Mouse (Mus musculus) liver, embryonic 14.5 days (tissue): ENCODE measurements around the gene Ppil6. TPM values are rescaled to one million over a fixed set of nuclear protein-coding genes. Genes with fewer than 3 reads are reported as not detected.

Experiments used
- ATAC-seq: fragments of 200-750 bp; cut with Nextera tagmentation; 2 replicates; pipeline ENCODE4 v1.8.0; 2017; ENCODE audit warnings: moderate number of reproducible peaks, mild to moderate bottlenecking, moderate library complexity; ENCODE audit not compliant: insufficient read depth
- DNase-seq, 3 experiments: peaks; one replicate each; pipeline ENCODE4 v3.0.0-alpha.2; 2012 to 2013; ENCODE audit warnings: low read depth in 3 of 3, low spot score in 3 of 3
- H3K27ac ChIP-seq: fragments of 300-500 bp; sonication (generic); 2 replicates; pipeline ENCODE4 v1.5.1; 2014; ENCODE audit warnings: moderate library complexity, mild to moderate bottlenecking, control low read depth, inconsistent platforms
- H3K27me3 ChIP-seq: fragments of 300-500 bp; sonication (generic); 2 replicates; pipeline ENCODE4 v1.6.1; 2014; ENCODE audit warnings: mild to moderate bottlenecking, low read length, moderate library complexity; ENCODE audit not compliant: control insufficient read depth, insufficient read depth
- H3K36me3 ChIP-seq: fragments of 300-500 bp; sonication (generic); replicated peaks from 2 replicates; pipeline ENCODE4 v1.6.1; 2014; ENCODE audit warnings: low read depth; ENCODE audit not compliant: control insufficient read depth, insufficient read depth
- H3K4me1 ChIP-seq, 2 experiments: fragments of 200-500 bp in 1 of 2; fragments of 300-500 bp in 1 of 2; sonication (generic) in 1 of 2; replicated peaks; 2 replicates each; pipeline ENCODE4 v1.6.1; 2012 to 2014; ENCODE audit warnings: antibody characterized with exemption in 1 of 2, inconsistent platforms in 1 of 2, low read length in 1 of 2; ENCODE audit not compliant: control insufficient read depth in 2 of 2, insufficient read depth in 2 of 2
- H3K4me2 ChIP-seq: fragments of 300-500 bp; sonication (generic); 2 replicates; pipeline ENCODE4 v1.6.1; 2014; ENCODE audit warnings: low read depth, mild to moderate bottlenecking, control low read depth, moderate library complexity
- H3K4me3 ChIP-seq, 2 experiments: fragments of 200-500 bp in 1 of 2; fragments of 300-500 bp in 1 of 2; sonication (generic) in 1 of 2; 2 replicates each; pipeline ENCODE4 v1.5.1; 2012 to 2014; ENCODE audit warnings: low read depth in 2 of 2, low read length in 2 of 2, mild to moderate bottlenecking in 2 of 2, control low read depth in 1 of 2, inconsistent platforms in 1 of 2, moderate library complexity in 1 of 2; ENCODE audit not compliant: insufficient read depth in 1 of 2
- H3K9ac ChIP-seq: fragments of 300-500 bp; sonication (generic); replicated peaks from 2 replicates; pipeline ENCODE4 v1.6.1; 2014; ENCODE audit warnings: mild to moderate bottlenecking, control low read depth, moderate library complexity
- H3K9me3 ChIP-seq: fragments of 300-500 bp; sonication (generic); 2 replicates; pipeline ENCODE4 v1.6.1; 2016; ENCODE audit warnings: low read length, mixed read lengths; ENCODE audit not compliant: control insufficient read depth
- CTCF ChIP-seq: IDR thresholded peaks from 2 replicates; pipeline ENCODE4 v1.5.1; 2016; ENCODE audit warnings: antibody characterized with exemption, low read depth, control low read depth
- EP300 ChIP-seq: IDR thresholded peaks from 2 replicates; pipeline ENCODE4 v1.6.1; 2016; ENCODE audit warnings: antibody characterized with exemption, low read depth
- WGBS: fragments of 180-500 bp; shearing (Covaris S2); extraction: QIAGEN DNeasy Blood & Tissue Kit; methylation state at CpG from one replicate; pipeline ENCODE4 v1.1.7; 2014; ENCODE audit not compliant: insufficient replicate concordance; 5-methylcytosine and 5-hydroxymethylcytosine counted together
- polyA plus RNA-seq, 2 experiments: library from polyadenylated mRNA; depleted of rRNA in 1 of 2; stranded (reverse) in 1 of 2; unstranded in 1 of 2; fragments of >200 nt; fragmentation: Nextera tagmentation in 1 of 2; extraction: Ambion mirVana in 1 of 2; gene quantifications; 2 replicates each; pipeline versions ENCODE4 v1.2.1 to v1.2.3; 2012 to 2014

Ppil6 gene
- polyA plus RNA-seq, 2 experiments: not detected

DNA sequence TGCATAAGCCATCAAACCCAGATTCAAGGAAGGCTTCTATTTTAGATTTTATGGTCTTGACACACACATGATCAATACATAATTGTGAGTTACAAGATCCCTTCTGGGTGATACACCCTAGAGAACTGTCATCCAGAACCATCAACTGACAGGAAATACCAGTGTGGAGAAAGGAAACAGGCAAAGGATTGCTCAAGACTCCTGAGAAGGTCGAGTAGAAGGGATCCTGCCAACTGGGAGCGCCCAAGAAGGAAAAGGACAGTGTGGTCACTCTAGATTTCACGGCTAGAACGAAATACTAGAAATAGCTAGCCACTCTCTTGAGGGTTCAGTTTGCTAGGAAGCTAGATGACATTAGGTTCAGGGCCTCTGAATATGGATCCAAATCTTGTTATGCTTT is 53.2 kb downstream of the Ppil6 start:
- no peaks in the 10 kb centered on the region for H3K27me3 ChIP-seq
- no peak overlapping the region for H3K9ac ChIP-seq
- WGBS: 57% methylated on average over 4 of the region's 4 CpGs
- TF ChIP-seq EP300 (no peak), CTCF (no peak)
- DNase-seq (no peak), ATAC-seq (no peak)
- peaks cover 0 to 2% of the 10 kb centered on the region in 2 experiments; a peak in 2 of 4 replicates for H3K4me1 ChIP-seq
- H3K36me3 ChIP-seq: no peaks in the 10 kb centered on the region
- H3K4me2 ChIP-seq: no peak overlapping the region
- H3K9me3 ChIP-seq: no peaks in the 10 kb centered on the region
- H3K27ac ChIP-seq: no peak overlapping the region
- H3K4me3 ChIP-seq: no peak overlapping the region

- Histone ChIP-seq H3K4me1 (peaks cover 0 to 2% of the 10 kb centered on the region in 2 experiments; a peak in 2 of 4 replicates), H3K27ac (no peak overlapping the region), H3K4me3 (no peak overlapping the region), H3K9me3 (no peaks in the 10 kb centered on the region), H3K27me3 (no peaks in the 10 kb centered on the region), H3K9ac (no peak overlapping the region), H3K4me2 (no peak overlapping the region), H3K36me3 (no peaks in the 10 kb centered on the region)
- no peak for TF ChIP-seq CTCF
- no peak for TF ChIP-seq EP300
- DNase-seq: no peak
- 42% methylated on average over 2 of the region's 2 CpGs for WGBS
- ATAC-seq: no peak
Observed at GRCm38 (mm10) chr10:41543844-41544243, 53.6 kb downstream of the Ppil6 start.

DNA sequence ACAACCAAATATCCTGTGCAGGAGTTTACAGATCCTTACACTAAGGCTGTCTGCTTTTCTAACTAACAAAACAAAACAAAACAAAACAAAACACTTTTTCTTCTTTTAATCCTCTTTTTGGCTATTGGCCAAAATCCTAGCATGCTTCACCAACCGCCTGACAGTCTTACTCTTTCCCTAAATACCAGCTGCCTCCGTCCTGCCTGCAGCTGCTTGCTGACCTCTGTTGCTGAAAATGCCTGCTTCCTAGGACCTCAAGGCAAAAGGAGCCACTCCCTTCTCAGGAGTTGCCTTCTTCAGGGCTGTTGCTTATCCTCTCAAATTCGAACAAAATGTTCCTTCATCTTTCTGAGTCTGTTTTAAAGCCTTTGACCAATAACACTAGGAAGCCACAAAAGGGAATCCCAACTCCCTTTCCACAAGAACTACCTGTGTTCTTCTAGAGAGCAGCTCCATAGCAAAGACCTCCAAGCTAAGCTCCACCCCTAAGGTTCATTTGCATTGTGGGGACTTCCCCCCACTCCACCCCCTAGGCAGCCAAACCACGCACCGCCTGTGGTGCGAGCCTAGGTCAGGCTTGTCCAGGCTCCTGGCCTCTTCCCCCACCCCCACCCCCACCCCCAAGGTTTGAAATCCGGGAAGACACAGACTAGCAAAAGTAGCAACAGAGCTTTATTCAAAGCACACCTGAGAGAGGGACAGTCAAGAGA is 54.4 kb downstream of the Ppil6 start:
- peak overlapping the region; percentile 21 for H3K4me2 ChIP-seq
- no peaks in the 10 kb centered on the region for H3K36me3 ChIP-seq
- no peaks in the 10 kb centered on the region; the same call in 1 of the 2 replicates for H3K9me3 ChIP-seq
- TF ChIP-seq CTCF (no peak), EP300 (no peak)
- ATAC-seq (no peak), DNase-seq (no peak)
- no peak overlapping the region for H3K4me3 ChIP-seq
- peaks cover 0 to 2% of the 10 kb centered on the region in 2 experiments; a peak in 2 of 4 replicates for H3K4me1 ChIP-seq
- no peaks in the 10 kb centered on the region for H3K27me3 ChIP-seq
- H3K27ac ChIP-seq: no peak overlapping the region
- no peak overlapping the region for H3K9ac ChIP-seq
- WGBS: 6% methylated on average over 7 of the region's 7 CpGs

DNA sequence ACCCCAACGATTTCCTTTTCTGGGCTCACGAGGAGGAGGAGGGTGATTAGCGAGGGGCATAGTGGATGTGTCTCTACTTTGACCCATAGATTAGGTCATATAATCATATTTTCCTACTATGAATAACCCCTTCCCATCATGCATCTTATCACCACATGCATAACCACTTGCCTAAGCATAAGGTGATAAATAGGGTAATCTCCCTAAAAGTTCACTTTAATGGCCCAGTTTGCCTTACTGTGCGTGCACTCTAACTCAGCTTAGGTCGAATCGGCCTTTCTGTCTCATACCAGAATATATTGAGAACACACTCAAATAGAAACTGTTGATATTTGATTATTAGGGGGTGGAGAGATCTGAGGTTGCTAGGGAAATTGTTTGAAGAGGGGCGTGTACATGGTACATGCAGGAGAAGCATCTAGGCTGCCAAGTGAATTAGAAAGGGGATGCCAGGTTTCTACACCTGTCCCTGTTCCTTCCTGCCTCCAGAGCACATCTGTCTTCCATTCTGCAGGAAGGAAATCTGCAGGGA is 55.1 kb downstream of the Ppil6 start:
- 35% methylated on average over 7 of the region's 7 CpGs for WGBS
- H3K36me3 ChIP-seq: no peaks in the 10 kb centered on the region
- H3K4me1 ChIP-seq: peaks cover 0 to 2% of the 10 kb centered on the region in 2 experiments; a peak in 2 of 4 replicates
- DNase-seq (no peak), ATAC-seq (no peak)
- no peak overlapping the region for H3K4me3 ChIP-seq
- no peaks in the 10 kb centered on the region for H3K27me3 ChIP-seq
- H3K9me3 ChIP-seq: no peaks in the 10 kb centered on the region; the same call in 1 of the 2 replicates
- H3K27ac ChIP-seq: no peak overlapping the region
- peak overlapping the region; percentile 21 for H3K4me2 ChIP-seq
- TF ChIP-seq CTCF: no peak
- TF ChIP-seq EP300: no peak
- H3K9ac ChIP-seq: no peak overlapping the region

DNA sequence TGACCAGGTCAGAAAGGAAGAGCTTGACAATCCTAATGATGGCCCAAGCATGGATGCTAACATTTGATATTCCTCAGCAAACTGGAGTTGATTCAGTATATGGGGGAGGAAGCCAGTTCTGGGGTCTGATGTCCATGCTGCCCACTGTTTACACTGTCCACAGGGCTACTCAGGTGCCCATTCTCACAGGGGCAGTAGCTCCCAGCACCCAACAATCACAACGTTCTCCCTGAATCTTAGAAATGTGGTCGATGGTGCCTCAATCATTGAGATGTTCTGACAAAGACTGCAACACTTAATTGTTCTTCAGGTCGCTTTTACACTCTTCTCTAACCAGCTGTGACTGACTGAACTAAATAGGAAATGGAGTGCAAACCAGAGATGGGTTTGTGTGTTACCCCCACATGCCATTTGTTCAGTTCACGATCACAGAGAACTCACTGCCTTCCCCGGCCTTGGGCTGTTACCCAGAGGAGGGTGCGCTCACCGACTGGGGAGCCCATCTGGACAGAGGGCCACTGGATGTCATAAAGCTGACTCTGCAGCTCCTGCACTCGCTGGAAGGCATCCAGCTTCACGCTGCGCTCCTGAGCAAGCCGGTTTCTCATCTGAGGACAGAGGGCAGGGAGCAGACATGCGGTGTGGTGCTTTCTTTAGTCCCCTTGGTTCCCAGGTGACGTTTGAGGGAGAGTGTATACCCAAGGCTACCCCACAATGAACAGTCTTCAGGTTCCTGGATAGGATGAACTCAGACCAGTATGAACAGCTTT is 56.3 kb downstream of the Ppil6 start:
- 59% methylated on average over 13 of the region's 13 CpGs for WGBS
- no peaks in the 10 kb centered on the region for H3K27me3 ChIP-seq
- DNase-seq (no peak), ATAC-seq (no peak)
- H3K4me3 ChIP-seq: no peak overlapping the region
- no peak overlapping the region for H3K9ac ChIP-seq
- TF ChIP-seq EP300 (no peak), CTCF (no peak)
- H3K4me2 ChIP-seq: no peak overlapping the region
- H3K36me3 ChIP-seq: no peaks in the 10 kb centered on the region
- no peak overlapping the region for H3K27ac ChIP-seq
- peaks cover 0 to 2% of the 10 kb centered on the region in 2 experiments; a peak in 2 of 4 replicates for H3K4me1 ChIP-seq
- H3K9me3 ChIP-seq: no peaks in the 10 kb centered on the region; the same call in 1 of the 2 replicates
